Mouse (Mus musculus): ENCODE data around the gene Lrp1.

Lrp1 gene

GRCm38 (mm10) chr10:127614236-127615033 lies 6.5 kb downstream of the Lrp1 start:
- DNase-seq: no peak

- no peak for DNase-seq
Measured at GRCm38 (mm10) chr10:127612079-127612775, 8.7 kb downstream of the Lrp1 start.

GRCm38 (mm10) chr10:127610066-127610415 lies 10.9 kb downstream of the Lrp1 start:
- no peak for DNase-seq

GRCm38 (mm10) chr10:127609415-127610065 lies 11.4 kb downstream of the Lrp1 start:
- no peak for DNase-seq

- DNase-seq: no peak
Measured at GRCm38 (mm10) chr10:127607059-127607458, 13.9 kb downstream of the Lrp1 start.

- no peak for DNase-seq
Measured at GRCm38 (mm10) chr10:127605756-127606155, 15.2 kb downstream of the Lrp1 start.

GRCm38 (mm10) chr10:127605251-127605547 lies 15.7 kb downstream of the Lrp1 start:
- no peak for DNase-seq

GRCm38 (mm10) chr10:127604465-127605250 lies 16.3 kb downstream of the Lrp1 start:
- peak; percentile 78 for DNase-seq

- DNase-seq: no peak
Measured at GRCm38 (mm10) chr10:127603437-127604371, 17.2 kb downstream of the Lrp1 start.

GRCm38 (mm10) chr10:127602194-127602593 lies 18.8 kb downstream of the Lrp1 start:
- DNase-seq: no peak

- peak; percentile 82 for DNase-seq
Measured at GRCm38 (mm10) chr10:127599779-127600541, 21.0 kb downstream of the Lrp1 start.

- no peak for DNase-seq
Measured at GRCm38 (mm10) chr10:127599252-127599651, 21.7 kb downstream of the Lrp1 start.

GRCm38 (mm10) chr10:127598607-127599006 lies 22.3 kb downstream of the Lrp1 start:
- peak; percentile 65 for DNase-seq

GRCm38 (mm10) chr10:127597311-127597901 lies 23.5 kb downstream of the Lrp1 start:
- DNase-seq: peak; percentile 58

GRCm38 (mm10) chr10:127596321-127596941 lies 24.5 kb downstream of the Lrp1 start:
- peak; percentile 71 for DNase-seq

- no peak for DNase-seq
Measured at GRCm38 (mm10) chr10:127594930-127595715, 25.8 kb downstream of the Lrp1 start.

GRCm38 (mm10) chr10:127594405-127594804 lies 26.5 kb downstream of the Lrp1 start:
- DNase-seq: peak; percentile 62

GRCm38 (mm10) chr10:127592850-127593249 lies 28.1 kb downstream of the Lrp1 start:
- no peak for DNase-seq

GRCm38 (mm10) chr10:127592423-127592822 lies 28.5 kb downstream of the Lrp1 start:
- no peak for DNase-seq
